Mouse (Mus musculus): Measurements from ENCODE around the gene Cbl.

DNA sequence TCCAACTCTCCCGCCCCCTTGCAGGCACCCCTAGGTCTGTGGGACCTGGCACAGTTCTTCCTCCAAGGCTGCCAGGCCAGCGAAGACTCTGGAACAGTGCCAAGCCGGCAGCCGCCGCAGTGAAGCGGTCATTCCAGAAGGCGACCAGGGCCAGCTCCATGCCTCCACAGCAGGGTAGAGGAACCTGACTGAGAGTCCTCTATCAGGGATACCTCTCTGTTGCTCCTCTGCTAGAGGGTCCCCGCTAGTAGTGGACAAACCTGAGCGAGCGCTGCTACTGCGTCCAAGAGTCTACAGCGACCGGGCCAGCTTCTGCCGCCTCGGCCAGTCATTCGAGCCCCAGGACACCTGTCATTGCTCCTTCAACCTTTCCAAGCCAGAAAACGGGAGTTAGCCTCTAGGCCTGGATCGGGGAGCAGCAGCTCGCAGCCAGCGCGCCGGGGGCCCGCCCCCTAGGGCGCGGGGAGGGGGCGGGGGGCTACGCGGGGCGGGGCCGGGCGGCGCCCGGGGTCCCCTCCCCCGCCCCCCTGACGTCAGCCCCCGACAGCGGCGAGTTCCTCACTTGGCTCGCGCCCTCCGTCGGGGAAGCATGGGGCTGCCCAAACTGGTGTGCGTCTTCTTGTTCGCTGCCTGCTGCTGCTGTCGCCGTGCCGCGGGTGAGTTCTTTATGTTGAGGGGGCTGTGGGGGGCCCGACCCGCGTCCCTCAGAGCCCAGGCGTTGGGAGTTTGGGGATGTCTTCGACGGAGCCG, 99.6 kb downstream of the Cbl start, which contains the start of gene Mcam:
- TF ChIP-seq USF1 (IDR thresholded peaks at IDR 0.05; ENCODE audit: low read depth), result no peak
- TF ChIP-seq CTCF (IDR thresholded peaks at IDR 0.05; ENCODE audit: control insufficient read depth, insufficient read depth, insufficient read length), result no peak
- TF ChIP-seq MAX (IDR thresholded peaks at IDR 0.05), result no peak

Measured in C2C12 (cell line).